ENCODE assay signal across 29 mouse cellular contexts in the genomic region with DNA sequence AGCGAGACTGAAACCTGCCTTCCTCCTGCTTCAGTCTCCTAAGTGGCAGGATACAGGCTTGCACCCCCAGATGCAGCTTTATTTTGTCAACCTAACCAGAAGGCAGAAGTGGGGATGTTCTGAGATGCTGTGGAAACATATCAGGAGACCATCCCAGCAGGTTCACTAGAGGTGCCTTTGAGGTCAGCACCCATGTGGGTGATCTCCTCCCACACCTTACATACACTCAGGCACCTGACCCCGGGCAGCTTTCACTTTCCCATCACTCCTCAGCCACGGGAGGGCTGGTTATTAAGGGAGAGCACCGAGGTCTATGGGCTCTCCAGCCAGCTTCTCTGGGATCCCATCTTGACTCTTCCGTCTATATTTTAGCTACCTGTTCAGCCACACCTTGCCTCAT. TPM values are rescaled to one million over a fixed set of nuclear protein-coding genes. Genes with fewer than 3 reads are reported as not detected.
DNase-seq lines count a peak whose midpoint lies in the region; ATAC-seq and TF ChIP-seq lines count a peak whose summit lies in the region.
"Had no signal": no experiment of that assay in that cellular context is flagged by ENCODE, and none has a peak within 500 bp of the region (broad histone marks: within the 10 kb centered on the region; RNA-seq: fewer than 3 reads in every experiment).

No protein-coding gene starts in this region.

- 85% methylated on average over 5 of the region's 5 CpGs for WGBS in hindbrain, embryonic 13.5 days
- WGBS in hindbrain, embryonic 16.5 days: 91% methylated on average over 5 of the region's 5 CpGs
- WGBS in limb, embryonic 11.5 days: 81% methylated on average over 5 of the region's 5 CpGs
- WGBS in limb, embryonic 10.5 days: 83% methylated on average over 5 of the region's 5 CpGs
- WGBS in thymus, adult 2 months: 88% methylated on average over 5 of the region's 5 CpGs

- no peak overlapping the region for H3K4me3 ChIP-seq in hindbrain, embryonic 13.5 days
- H3K4me3 ChIP-seq in hindbrain, embryonic 16.5 days (ENCODE audit: low read length): no peak overlapping the region
- no peak overlapping the region for H3K4me3 ChIP-seq in limb, embryonic 11.5 days (ENCODE audit: low read depth, low read length)
- H3K4me3 ChIP-seq in limb, embryonic 10.5 days: no peak overlapping the region
- no peak overlapping the region for H3K4me3 ChIP-seq in G1E (ENCODE audit: low read depth, low read length)
- H3K4me3 ChIP-seq in thymus, adult 2 months (ENCODE audit: control insufficient read depth, insufficient read depth, low read length): no peak overlapping the region
- H3K4me3 ChIP-seq: heart, embryonic 10.5 days; heart, embryonic 15.5 days; hindbrain, embryonic 12.5 days; left cerebral cortex, adult 2 months; limb, embryonic 15.5 days; megakaryocyte, embryonic 14.5 days; neural tube, embryonic 15.5 days had no signal

- intact Hi-C loops in left cerebral cortex, postnatal 4 days (cut with DNase I): no loop called here

- TF ChIP-seq CTCF in G1E (IDR thresholded peaks at IDR 0.05; ENCODE audit: low read depth, low read length): no peak
- no peak for TF ChIP-seq CTCF in thymus, adult 2 months (IDR thresholded peaks at IDR 0.05; ENCODE audit: borderline replicate concordance, control insufficient read depth, extremely low read depth, insufficient read depth, low read length, poor library complexity)

- H3K27ac ChIP-seq in hindbrain, embryonic 13.5 days: no peak overlapping the region
- H3K27ac ChIP-seq in hindbrain, embryonic 16.5 days (ENCODE audit: low read depth, low read length): no peak overlapping the region
- H3K27ac ChIP-seq in limb, embryonic 11.5 days (replicated peaks; ENCODE audit: low read depth, low read length): no peak overlapping the region
- H3K27ac ChIP-seq in limb, embryonic 10.5 days: no peak overlapping the region
- no peak overlapping the region for H3K27ac ChIP-seq in thymus, adult 2 months (ENCODE audit: control insufficient read depth, insufficient read depth, low read length)
- H3K27ac ChIP-seq: heart, embryonic 10.5 days; heart, embryonic 15.5 days; hindbrain, embryonic 12.5 days; left cerebral cortex, adult 2 months; limb, embryonic 15.5 days; neural tube, embryonic 15.5 days had no signal

- no peak for TF ChIP-seq POLR2A in thymus, adult 2 months (IDR thresholded peaks at IDR 0.05; ENCODE audit: control insufficient read depth, extremely low read depth, insufficient read depth, low read length, poor library complexity)

- no peaks in the 10 kb centered on the region for H3K9me3 ChIP-seq in hindbrain, embryonic 13.5 days
- no peaks in the 10 kb centered on the region for H3K9me3 ChIP-seq in hindbrain, embryonic 16.5 days (ENCODE audit: control insufficient read depth, low read length)
- H3K9me3 ChIP-seq in limb, embryonic 11.5 days (ENCODE audit: control insufficient read depth, low read length): no peaks in the 10 kb centered on the region
- H3K9me3 ChIP-seq in limb, embryonic 10.5 days (replicated peaks): no peaks in the 10 kb centered on the region
- H3K9me3 ChIP-seq in G1E (replicated peaks): no peaks in the 10 kb centered on the region
- H3K9me3 ChIP-seq: heart, embryonic 10.5 days; heart, embryonic 15.5 days; hindbrain, embryonic 12.5 days; limb, embryonic 15.5 days; megakaryocyte, embryonic 14.5 days; neural tube, embryonic 15.5 days had no signal

- H3K27me3 ChIP-seq in hindbrain, embryonic 13.5 days: no peaks in the 10 kb centered on the region
- no peaks in the 10 kb centered on the region for H3K27me3 ChIP-seq in hindbrain, embryonic 16.5 days (replicated peaks; ENCODE audit: control insufficient read depth, insufficient read depth, low read length)
- H3K27me3 ChIP-seq in limb, embryonic 11.5 days (ENCODE audit: control insufficient read depth, insufficient read depth, low read length): no peaks in the 10 kb centered on the region
- no peaks in the 10 kb centered on the region for H3K27me3 ChIP-seq in limb, embryonic 10.5 days (ENCODE audit: low read depth, poor library complexity, severe bottlenecking)
- H3K27me3 ChIP-seq in G1E (ENCODE audit: insufficient read depth, low read length): no peaks in the 10 kb centered on the region
- no peaks in the 10 kb centered on the region for H3K27me3 ChIP-seq in thymus, adult 2 months (ENCODE audit: control insufficient read depth, insufficient read depth, low read length)
- H3K27me3 ChIP-seq: heart, embryonic 15.5 days; hindbrain, embryonic 12.5 days; limb, embryonic 15.5 days; megakaryocyte, embryonic 14.5 days; neural tube, embryonic 15.5 days had no signal

- peaks cover 5% of the 10 kb centered on the region; the same call in 1 of the 2 replicates for H3K4me1 ChIP-seq in hindbrain, embryonic 13.5 days (replicated peaks)
- H3K4me1 ChIP-seq in hindbrain, embryonic 16.5 days (ENCODE audit: control insufficient read depth, insufficient read depth, low read depth, low read length): no peaks in the 10 kb centered on the region
- H3K4me1 ChIP-seq in limb, embryonic 11.5 days (ENCODE audit: control insufficient read depth, insufficient read depth, low read length): no peaks in the 10 kb centered on the region
- H3K4me1 ChIP-seq in limb, embryonic 10.5 days: no peaks in the 10 kb centered on the region
- peaks cover 25% of the 10 kb centered on the region for H3K4me1 ChIP-seq in G1E (ENCODE audit: insufficient read depth, low read depth, low read length)
- no peaks in the 10 kb centered on the region for H3K4me1 ChIP-seq in thymus, adult 2 months (replicated peaks; ENCODE audit: control insufficient read depth, insufficient read depth, low read length)
- H3K4me1 ChIP-seq: limb, embryonic 15.5 days; neural tube, embryonic 15.5 days had no signal

- H3K4me2 ChIP-seq in hindbrain, embryonic 13.5 days: no peak overlapping the region
- no peak overlapping the region for H3K4me2 ChIP-seq in hindbrain, embryonic 16.5 days (ENCODE audit: low read length)
- no peak overlapping the region for H3K4me2 ChIP-seq in limb, embryonic 11.5 days (ENCODE audit: low read depth, severe bottlenecking)
- H3K4me2 ChIP-seq: heart, embryonic 15.5 days; hindbrain, embryonic 12.5 days; limb, embryonic 15.5 days; neural tube, embryonic 15.5 days had no signal

- peak; percentile 17; the same call in 1 of the 2 replicates for ATAC-seq in hindbrain, embryonic 13.5 days (ENCODE audit: low FRiP score)
- ATAC-seq in hindbrain, embryonic 16.5 days: no peak
- ATAC-seq in limb, embryonic 11.5 days (ENCODE audit: insufficient number of reproducible peaks, low FRiP score, low TSS enrichment, low read depth): no peak
- 0 out of 2 replicates have a peak, but pooled peaks have one; percentile 4 for ATAC-seq in G1E (ENCODE audit: extremely low read depth, insufficient number of reproducible peaks, low FRiP score, poor library complexity, severe bottlenecking)
- ATAC-seq in inflammation-experienced regulatory T-cells, adult 6 months: peak; percentile 56
- ATAC-seq: forebrain, embryonic 14.5 days had no signal

- DNase-seq in limb, embryonic 11.5 days (ENCODE audit: low spot score): peak; percentile 20
- no peak for DNase-seq in limb, embryonic 10.5 days (ENCODE audit: low spot score)
- no peak for DNase-seq in G1E (ENCODE audit: low spot score)
- no peak for DNase-seq in left cerebral cortex, postnatal 4 days
- DNase-seq in thymus, adult 2 months: no peak
- DNase-seq: adrenal gland, adult 8-10 months; cerebellum, adult 8-10 months; cerebellum, postnatal 25 days; gastrocnemius, postnatal 14 days; kidney, adult 18-20 months; kidney, postnatal 10 days; layer of hippocampus, adult 9-11 months; lung, postnatal 4 days; midbrain, embryonic 14.5 days; retina, postnatal 1 day; right cerebral cortex, postnatal 14 days had no signal

- no peak overlapping the region for H3K9ac ChIP-seq in hindbrain, embryonic 13.5 days
- no peak overlapping the region for H3K9ac ChIP-seq in hindbrain, embryonic 16.5 days (ENCODE audit: low read depth, low read length)
- H3K9ac ChIP-seq in limb, embryonic 11.5 days (ENCODE audit: low read length): no peak overlapping the region
- H3K9ac ChIP-seq: heart, embryonic 15.5 days; hindbrain, embryonic 12.5 days; limb, embryonic 15.5 days; neural tube, embryonic 15.5 days had no signal

- H3K36me3 ChIP-seq in hindbrain, embryonic 13.5 days: peaks cover 20% of the 10 kb centered on the region
- peaks cover 8% of the 10 kb centered on the region; the same call in 1 of the 2 replicates for H3K36me3 ChIP-seq in hindbrain, embryonic 16.5 days (ENCODE audit: control insufficient read depth, insufficient read depth, low read length)
- H3K36me3 ChIP-seq in limb, embryonic 11.5 days (ENCODE audit: control insufficient read depth, insufficient read depth, low read length): peaks cover 2% of the 10 kb centered on the region; the same call in 1 of the 2 replicates
- peaks cover 39% of the 10 kb centered on the region for H3K36me3 ChIP-seq in limb, embryonic 10.5 days
- H3K36me3 ChIP-seq in G1E (replicated peaks): peaks cover 63% of the 10 kb centered on the region
- peaks cover 14% of the 10 kb centered on the region for H3K36me3 ChIP-seq in thymus, adult 2 months (ENCODE audit: control insufficient read depth, insufficient read depth, low read length)

RNA-seq across cellular contexts. Expression of a gene that starts 13.3 kb away (rescaled TPM):
- 125 and 127 TPM in 2 replicates for polyA plus RNA-seq in hindbrain, embryonic 13.5 days (2015; fragmentation: Nextera tagmentation; extraction: Ambion mirVana)
- polyA plus RNA-seq in hindbrain, embryonic 16.5 days (2015; fragmentation: Nextera tagmentation; extraction: Ambion mirVana): 88.4 and 92.7 TPM in 2 replicates
- polyA plus RNA-seq in limb, embryonic 11.5 days (2014; fragmentation: Nextera tagmentation; extraction: Ambion mirVana): 104 and 109 TPM in 2 replicates
- polyA plus RNA-seq in limb, embryonic 10.5 days (2016; fragmentation: Nextera tagmentation; extraction: Ambion mirVana): 89.5 and 104 TPM in 2 replicates
- total RNA-seq in G1E (2014; fragmentation: Nextera tagmentation): 304 and 345 TPM in 2 replicates
- 156 and 181 TPM in 2 replicates for total RNA-seq in G1E (2017)
- 46.4 and 48.8 TPM in 2 replicates for polyA plus RNA-seq in G1E (2012)
- polyA plus RNA-seq in inflammation-experienced regulatory T-cells, adult 6 months (2017; shearing (Covaris generic)): 10 to 100 TPM; 44.2 to 63.1 (median 54.6) TPM
- 10 to 100 TPM; 44.0 to 44.8 TPM for total RNA-seq in left cerebral cortex, postnatal 4 days (2021)
- 19.6 and 19.9 TPM in 2 replicates for polyA plus RNA-seq in thymus, adult 2 months (2012; rRNA removed)

RNA-seq across cellular contexts. Expression of a gene that starts 13.4 kb away (rescaled TPM):
- polyA plus RNA-seq in hindbrain, embryonic 13.5 days (2015; fragmentation: Nextera tagmentation; extraction: Ambion mirVana): 18.7 and 21.5 TPM in 2 replicates
- 14.4 and 15.3 TPM in 2 replicates for polyA plus RNA-seq in hindbrain, embryonic 16.5 days (2015; fragmentation: Nextera tagmentation; extraction: Ambion mirVana)
- 94.8 and 103 TPM in 2 replicates for polyA plus RNA-seq in limb, embryonic 11.5 days (2014; fragmentation: Nextera tagmentation; extraction: Ambion mirVana)
- polyA plus RNA-seq in limb, embryonic 10.5 days (2016; fragmentation: Nextera tagmentation; extraction: Ambion mirVana): 85.2 and 99.4 TPM in 2 replicates
- total RNA-seq in G1E (2014; fragmentation: Nextera tagmentation) (164 and 189 TPM in 2 replicates), G1E (2017) (90.2 and 97.6 TPM in 2 replicates)
- 16.5 and 27.0 TPM in 2 replicates for polyA plus RNA-seq in G1E (2012)
- 10 to 100 TPM; 26.1 to 38.9 (median 33.8) TPM for polyA plus RNA-seq in inflammation-experienced regulatory T-cells, adult 6 months (2017; shearing (Covaris generic))
- total RNA-seq in left cerebral cortex, postnatal 4 days (2021): 1 to 10 TPM; 4.4 to 5.2 TPM
- 11.8 and 16.0 TPM in 2 replicates for polyA plus RNA-seq in thymus, adult 2 months (2012; rRNA removed)

RNA-seq across cellular contexts. Expression of a gene that starts 38.5 kb away (rescaled TPM):
- polyA plus RNA-seq in hindbrain, embryonic 13.5 days (2015; fragmentation: Nextera tagmentation; extraction: Ambion mirVana): 0.74 TPM in 1 of 2 replicates, not detected in the other
- polyA plus RNA-seq in hindbrain, embryonic 16.5 days (2015; fragmentation: Nextera tagmentation; extraction: Ambion mirVana): 0.81 and 1.1 TPM in 2 replicates
- polyA plus RNA-seq in limb, embryonic 11.5 days (2014; fragmentation: Nextera tagmentation; extraction: Ambion mirVana): 1.6 and 1.8 TPM in 2 replicates
- polyA plus RNA-seq in limb, embryonic 10.5 days (2016; fragmentation: Nextera tagmentation; extraction: Ambion mirVana): 2.2 and 2.6 TPM in 2 replicates
- total RNA-seq in G1E (2014; fragmentation: Nextera tagmentation) (3.0 TPM in 1 of 2 replicates, not detected in the other), G1E (2017) (27.6 and 29.2 TPM in 2 replicates)
- polyA plus RNA-seq in G1E (2012): 0.92 and 1.4 TPM in 2 replicates
- polyA plus RNA-seq in inflammation-experienced regulatory T-cells, adult 6 months (2017; shearing (Covaris generic)): 10 to 100 TPM in 2 of 3 experiments, 1 to 10 TPM in 1; 8.4 to 27.2 (median 23.6) TPM
- 1 to 10 TPM in 1 of 2 experiments, not detected in 1; 2.5 TPM for total RNA-seq in left cerebral cortex, postnatal 4 days (2021)
- not detected in 2 replicates for polyA plus RNA-seq in thymus, adult 2 months (2012; rRNA removed)
- polyA plus RNA-seq: hindbrain, embryonic 12.5 days; midbrain, embryonic 14.5 days; neural tube, embryonic 15.5 days; small intestine, adult 2 months; testis, adult 2 months had no signal

Comparison
In these comparisons a context has a peak if more than half of its experiments do, and no peak if none do; other contexts are left out.
1. ATAC-seq: peak in hindbrain, embryonic 13.5 days (single experiment), G1E (single experiment) and inflammation-experienced regulatory T-cells, adult 6 months (single experiment); none in hindbrain, embryonic 16.5 days (single experiment) and limb, embryonic 11.5 days (single experiment).